ENCODE assay signal across 12 mouse cellular contexts in genomic region chr4:102413794-102414193, GRCm38 (mm10).
DNase-seq lines count a peak whose midpoint lies in the region; ATAC-seq and TF ChIP-seq lines count a peak whose summit lies in the region.
"Had no signal": no experiment of that assay in that cellular context is flagged by ENCODE, and none has a peak within 500 bp of the region (broad histone marks: within the 10 kb centered on the region; RNA-seq: fewer than 3 reads in every experiment).

No protein-coding gene starts in this region.

- H3K36me3 ChIP-seq in hindbrain, embryonic 15.5 days: no peaks in the 10 kb centered on the region
- no peaks in the 10 kb centered on the region for H3K36me3 ChIP-seq in hindbrain, embryonic 10.5 days
- H3K36me3 ChIP-seq in midbrain, postnatal 0 days (ENCODE audit: insufficient read depth, low read length): no peaks in the 10 kb centered on the region
- H3K36me3 ChIP-seq: embryonic facial prominence, embryonic 15.5 days; kidney, embryonic 15.5 days; limb, embryonic 12.5 days had no signal

- H3K4me1 ChIP-seq in hindbrain, embryonic 15.5 days (replicated peaks): peaks cover 4% of the 10 kb centered on the region; the same call in 1 of the 2 replicates
- H3K4me1 ChIP-seq in hindbrain, embryonic 10.5 days (replicated peaks): peaks cover 2% of the 10 kb centered on the region; the same call in 1 of the 2 replicates
- H3K4me1 ChIP-seq in midbrain, postnatal 0 days (ENCODE audit: insufficient read depth, low read length): peaks cover 3% of the 10 kb centered on the region; the same call in 1 of the 2 replicates
- H3K4me1 ChIP-seq: kidney, embryonic 15.5 days; limb, embryonic 12.5 days had no signal

- peak; percentile 45; the same call in 1 of the 2 replicates for ATAC-seq in cerebellum, adult (ENCODE audit: insufficient number of reproducible peaks, low FRiP score, low TSS enrichment)
- 0 out of 2 replicates have a peak, but pooled peaks have one; percentile 19 for ATAC-seq in hindbrain, embryonic 15.5 days (ENCODE audit: low FRiP score, low read depth)
- ATAC-seq in midbrain, postnatal 0 days (ENCODE audit: low FRiP score): 0 out of 2 replicates have a peak, but pooled peaks have one; percentile 41
- ATAC-seq in activated CD4-positive, CD25-positive, alpha-beta regulatory T cell, adult 4 months: no peak

- 26% methylated on average over 4 of the region's 4 CpGs for WGBS in hindbrain, embryonic 15.5 days
- 41% methylated on average over 4 of the region's 4 CpGs for WGBS in hindbrain, embryonic 10.5 days
- WGBS in midbrain, postnatal 0 days: 15% methylated on average over 4 of the region's 4 CpGs

- no peak overlapping the region for H3K4me2 ChIP-seq in hindbrain, embryonic 15.5 days
- H3K4me2 ChIP-seq in midbrain, postnatal 0 days (ENCODE audit: low read depth, low read length, poor library complexity, severe bottlenecking): no peak overlapping the region
- H3K4me2 ChIP-seq: embryonic facial prominence, embryonic 15.5 days; kidney, embryonic 15.5 days; limb, embryonic 12.5 days had no signal

- H3K9me3 ChIP-seq in hindbrain, embryonic 15.5 days: no peaks in the 10 kb centered on the region
- no peaks in the 10 kb centered on the region for H3K9me3 ChIP-seq in hindbrain, embryonic 10.5 days
- no peaks in the 10 kb centered on the region for H3K9me3 ChIP-seq in midbrain, postnatal 0 days (ENCODE audit: low read length)
- H3K9me3 ChIP-seq: embryonic facial prominence, embryonic 15.5 days; kidney, embryonic 15.5 days; limb, embryonic 12.5 days had no signal

- no peak overlapping the region for H3K4me3 ChIP-seq in hindbrain, embryonic 15.5 days
- H3K4me3 ChIP-seq in hindbrain, embryonic 10.5 days: no peak overlapping the region
- no peak overlapping the region for H3K4me3 ChIP-seq in midbrain, postnatal 0 days (ENCODE audit: low read depth, low read length)
- H3K4me3 ChIP-seq: embryonic facial prominence, embryonic 15.5 days; kidney, embryonic 15.5 days; limb, embryonic 12.5 days had no signal

- H3K27ac ChIP-seq in hindbrain, embryonic 15.5 days (replicated peaks): 0 out of 2 replicates have a peak overlapping the region, but pooled peaks have one; percentile 34
- no peak overlapping the region for H3K27ac ChIP-seq in hindbrain, embryonic 10.5 days
- no peak overlapping the region for H3K27ac ChIP-seq in midbrain, postnatal 0 days (ENCODE audit: low read depth, low read length)
- H3K27ac ChIP-seq: embryonic facial prominence, embryonic 15.5 days; kidney, embryonic 15.5 days; limb, embryonic 12.5 days had no signal

- H3K9ac ChIP-seq in hindbrain, embryonic 15.5 days: no peak overlapping the region
- no peak overlapping the region for H3K9ac ChIP-seq in midbrain, postnatal 0 days (replicated peaks; ENCODE audit: low read length, poor library complexity, severe bottlenecking)
- H3K9ac ChIP-seq: embryonic facial prominence, embryonic 15.5 days; kidney, embryonic 15.5 days; limb, embryonic 12.5 days had no signal

- no peak for DNase-seq in cerebellum, adult 8-10 months
- no peak for DNase-seq in hindbrain, embryonic 10.5 days (ENCODE audit: low spot score)
- peak; percentile 20 for DNase-seq in retina, postnatal 1 day
- no peak for DNase-seq in retina, embryonic 14.5 days (ENCODE audit: low spot score)
- DNase-seq in midbrain, postnatal 0 days (ENCODE audit: low spot score): peak; percentile 66
- DNase-seq: adrenal gland, postnatal 10 days had no signal

- H3K27me3 ChIP-seq in hindbrain, embryonic 15.5 days: no peaks in the 10 kb centered on the region
- no peaks in the 10 kb centered on the region for H3K27me3 ChIP-seq in hindbrain, embryonic 10.5 days (ENCODE audit: insufficient read depth, poor library complexity, severe bottlenecking)
- no peaks in the 10 kb centered on the region for H3K27me3 ChIP-seq in midbrain, postnatal 0 days (ENCODE audit: insufficient read depth, low read length)
- H3K27me3 ChIP-seq: embryonic facial prominence, embryonic 15.5 days; limb, embryonic 12.5 days had no signal

- TF ChIP-seq CTCF in midbrain, postnatal 0 days (IDR thresholded peaks at IDR 0.05): no peak

Comparison
In these comparisons a context has a peak if more than half of its experiments do, and no peak if none do; other contexts are left out.
1. DNase-seq: peak in retina, postnatal 1 day (single experiment) and midbrain, postnatal 0 days (single experiment); none in cerebellum, adult 8-10 months (single experiment), hindbrain, embryonic 10.5 days (single experiment) and retina, embryonic 14.5 days (single experiment).